Mouse (Mus musculus) MEL (cell line): ENCODE data around the gene Zfr.

Experiments used
- BHLHE40 ChIP-seq: IDR thresholded peaks from 2 replicates; pipeline ENCODE4 v1.6.1; 2012; ENCODE audit warnings: low read depth, mild to moderate bottlenecking, inconsistent platforms, low read length, improper control_type of control experiment, borderline replicate concordance
- CTCF ChIP-seq, 3 experiments: IDR thresholded peaks in 2 of 3; conservative IDR thresholded peaks in 1 of 3; 2 replicates each; pipeline ENCODE4 v1.5.1; 2011 to 2012; ENCODE audit warnings: low read length in 3 of 3, low read depth in 2 of 3, mild to moderate bottlenecking in 2 of 3, improper control_type of control experiment in 1 of 3, inconsistent platforms in 1 of 3, mixed read lengths in 1 of 3, moderate library complexity in 1 of 3; ENCODE audit not compliant: control insufficient read depth in 1 of 3, insufficient read depth in 1 of 3, poor library complexity in 1 of 3, severe bottlenecking in 1 of 3
- ELF1 ChIP-seq: IDR thresholded peaks from 2 replicates; pipeline ENCODE4 v1.6.1; 2014; ENCODE audit warnings: low read depth, mild to moderate bottlenecking, inconsistent platforms, low read length, improper control_type of control experiment, moderate library complexity
- EP300 ChIP-seq, 2 experiments: IDR thresholded peaks; 2 replicates each; pipeline ENCODE4 v1.6.1; 2011; ENCODE audit warnings: improper control_type of control experiment in 2 of 2, low read length in 2 of 2, low read depth in 1 of 2, mild to moderate bottlenecking in 1 of 2
- GABPA ChIP-seq: IDR thresholded peaks from 2 replicates; pipeline ENCODE4 v1.6.1; 2012; ENCODE audit warnings: low read depth, mild to moderate bottlenecking, inconsistent platforms, low read length, improper control_type of control experiment, moderate library complexity
- HCFC1 ChIP-seq: IDR thresholded peaks from 2 replicates; pipeline ENCODE4 v1.6.1; 2012; ENCODE audit warnings: low read depth, mild to moderate bottlenecking, inconsistent platforms, low read length, improper control_type of control experiment, moderate library complexity
- KAT2A ChIP-seq: conservative IDR thresholded peaks from 2 replicates; pipeline ENCODE4 v1.6.1; 2012; ENCODE audit warnings: low read depth, low read length, improper control_type of control experiment, inconsistent platforms
- MYC ChIP-seq: IDR thresholded peaks from 2 replicates; pipeline ENCODE4 v1.6.1; 2011; ENCODE audit warnings: low read depth, mild to moderate bottlenecking, low read length, improper control_type of control experiment, moderate library complexity
- POLR2A ChIP-seq, 2 experiments: IDR thresholded peaks; 2 replicates each; pipeline ENCODE4 v1.6.1; 2011 to 2012; ENCODE audit warnings: low read length in 2 of 2, mild to moderate bottlenecking in 2 of 2, control low read depth in 1 of 2, improper control_type of control experiment in 1 of 2, low read depth in 1 of 2, moderate library complexity in 1 of 2; ENCODE audit not compliant: control insufficient read depth in 1 of 2, insufficient read depth in 1 of 2, poor library complexity in 1 of 2
- POLR2AphosphoS5 ChIP-seq: IDR thresholded peaks from 2 replicates; pipeline ENCODE4 v1.6.1; 2012; ENCODE audit warnings: low read depth, borderline replicate concordance, mild to moderate bottlenecking, inconsistent platforms, low read length, moderate library complexity, mixed read lengths
- SMC3 ChIP-seq: IDR thresholded peaks from 2 replicates; pipeline ENCODE4 v1.6.1; 2011; ENCODE audit warnings: low read depth, low read length, improper control_type of control experiment
- UBTF ChIP-seq: IDR thresholded peaks from 2 replicates; pipeline ENCODE4 v1.6.1; 2012; ENCODE audit warnings: low read depth, mild to moderate bottlenecking, inconsistent platforms, low read length, improper control_type of control experiment, moderate library complexity, borderline replicate concordance; ENCODE audit not compliant: insufficient read depth
- ZMIZ1 ChIP-seq: IDR thresholded peaks from 2 replicates; pipeline ENCODE4 v1.6.1; 2012; ENCODE audit warnings: low read depth, mild to moderate bottlenecking, inconsistent platforms, low read length, improper control_type of control experiment, moderate library complexity

DNA sequence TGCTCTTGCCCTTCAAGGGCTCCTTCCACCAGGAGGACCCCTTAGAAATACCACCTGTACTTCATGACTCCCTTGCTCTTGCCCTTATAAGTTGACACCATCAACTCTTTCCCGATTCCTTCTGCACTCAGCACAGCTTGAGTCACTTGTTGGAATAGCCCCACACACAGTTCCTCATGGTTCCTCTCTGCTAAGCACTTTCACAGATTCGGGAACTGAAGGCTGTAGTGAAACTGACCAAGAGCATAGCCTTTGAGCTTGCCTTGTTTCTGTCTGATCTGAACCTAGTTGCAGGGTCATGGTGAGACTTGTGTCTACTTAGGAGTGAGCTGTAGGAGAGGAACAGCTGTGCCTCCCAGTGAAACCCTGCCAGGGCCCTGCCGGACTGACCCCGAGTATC is 115.4 kb downstream of the Zfr start:
- TF ChIP-seq POLR2A (IDR thresholded peaks at IDR 0.05; ENCODE audit: control insufficient read depth in 1 of 2, insufficient read depth in 1 of 2, low read depth in 1 of 2, low read length in 2 of 2, poor library complexity in 1 of 2) (no peak), BHLHE40 (no peak), CTCF (IDR thresholded peaks at IDR 0.05 in 2 of 3, conservative IDR thresholded peaks at IDR 0.05 in 1 of 3; ENCODE audit: control insufficient read depth in 1 of 3, insufficient read depth in 1 of 3, low read depth in 2 of 3, low read length in 3 of 3, poor library complexity in 1 of 3, severe bottlenecking in 1 of 3) (no peak), UBTF (no peak), ZMIZ1 (no peak), EP300 (IDR thresholded peaks at IDR 0.05; ENCODE audit: low read depth in 1 of 2, low read length in 2 of 2) (no peak), HCFC1 (no peak), KAT2A (no peak), ELF1 (no peak), MYC (no peak), GABPA (no peak), POLR2AphosphoS5 (no peak), SMC3 (no peak)
